Mouse (Mus musculus) embryo, embryonic 10.5 days (tissue): ENCODE data around the gene Fam57a.
A peak's percentile ranks its signal among the peaks of the same experiment; 100 is the strongest.
"Not testable (repeated sequence)": the region's sequence is repeated elsewhere in the genome, so short reads cannot be mapped to it uniquely, and the experiment has no call there.

Experiments used
- DNase-seq: peaks from one replicate; pipeline ENCODE4 v3.0.0-alpha.2; 2015; ENCODE audit warnings: low spot score

Fam57a gene

DNA sequence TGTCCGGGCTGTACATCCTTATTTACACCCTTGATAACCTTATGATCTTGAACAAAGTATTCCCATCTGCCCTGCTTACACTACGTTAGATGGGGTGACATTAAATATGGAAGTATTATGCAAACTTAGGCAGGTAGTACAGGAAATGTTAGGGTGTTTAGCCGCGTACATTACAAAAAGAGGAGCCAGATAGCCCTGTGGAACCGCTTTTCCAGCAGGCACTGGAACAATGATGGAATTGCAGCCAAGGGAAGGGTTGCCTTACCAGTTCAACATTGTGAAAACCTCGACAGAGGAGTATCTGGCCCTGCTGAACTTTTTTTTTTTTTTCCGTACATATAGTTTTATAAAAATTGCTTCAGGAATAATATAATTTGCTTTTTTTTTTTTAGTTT lies 672 bp downstream of the Fam57a start:
- no peak for DNase-seq

DNA sequence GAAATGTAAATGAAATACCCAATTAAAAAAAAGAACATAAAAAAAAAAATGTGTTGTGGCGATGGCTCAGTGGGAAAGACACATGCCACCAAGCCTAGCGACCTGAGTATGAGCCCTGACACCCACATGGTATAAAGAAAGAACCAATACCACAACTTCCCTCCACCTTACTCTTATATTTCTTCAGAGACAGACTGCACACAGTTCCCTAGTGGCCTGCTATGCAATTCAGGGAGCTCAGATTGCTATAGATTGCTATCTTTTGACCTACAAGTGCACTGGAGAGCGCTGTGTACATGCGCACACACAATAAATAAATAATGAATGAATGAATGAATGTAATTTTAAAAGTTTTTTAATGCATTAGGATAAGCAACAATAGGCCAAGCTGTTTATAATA lies 4.3 kb downstream of the Fam57a start:
- no peak for DNase-seq

- DNase-seq: no peak
Measured at GRCm38 (mm10) chr11:76186908-76187307, 7.4 kb downstream of the Fam57a start.

- DNase-seq: no peak
Measured at GRCm38 (mm10) chr11:76196275-76196976, 17.0 kb downstream of the Fam57a start.

- no peak for DNase-seq
Measured at GRCm38 (mm10) chr11:76196977-76197469, 17.6 kb downstream of the Fam57a start.

GRCm38 (mm10) chr11:76201761-76202674 lies 22.5 kb downstream of the Fam57a start:
- peak; percentile 87 for DNase-seq

- no peak for DNase-seq
Measured at GRCm38 (mm10) chr11:76206793-76207192, 27.3 kb downstream of the Fam57a start.

DNA sequence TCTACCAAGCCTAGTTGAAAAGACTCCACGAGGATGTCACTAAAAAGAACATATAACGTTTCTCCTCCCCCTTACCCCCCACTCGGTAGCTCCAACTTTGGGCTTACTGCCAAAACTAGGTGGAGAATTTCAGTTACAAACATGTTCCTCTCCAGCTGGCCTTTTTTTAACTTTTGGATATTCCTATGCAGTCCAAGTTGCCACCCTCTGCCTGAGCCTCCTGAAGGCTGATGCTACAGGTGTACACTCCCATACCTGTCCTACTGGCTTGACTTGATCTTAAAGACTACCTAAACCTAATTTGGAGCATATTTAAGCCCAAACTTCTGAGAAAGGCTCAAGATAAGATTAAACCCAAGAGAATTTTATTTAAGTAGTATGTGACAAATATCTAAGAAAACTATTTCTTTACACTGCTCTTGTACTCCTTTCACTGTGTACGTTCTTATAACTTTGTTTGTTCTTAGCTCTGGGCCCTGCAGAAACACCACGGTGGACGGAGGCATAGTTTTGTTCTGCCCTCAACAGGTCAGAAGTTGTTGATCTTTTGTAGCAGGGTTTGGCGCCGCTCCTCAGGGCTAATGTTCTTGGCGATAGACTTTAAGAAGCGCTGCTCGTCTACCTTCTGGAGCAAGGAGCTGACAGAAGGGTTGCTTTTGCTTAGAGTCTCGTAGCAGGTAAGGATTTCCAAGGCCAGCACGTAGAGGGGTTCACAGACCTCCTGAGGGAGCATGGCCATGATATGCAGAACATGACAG lies 30.9 kb downstream of the Fam57a start:
- DNase-seq: no peak

DNA sequence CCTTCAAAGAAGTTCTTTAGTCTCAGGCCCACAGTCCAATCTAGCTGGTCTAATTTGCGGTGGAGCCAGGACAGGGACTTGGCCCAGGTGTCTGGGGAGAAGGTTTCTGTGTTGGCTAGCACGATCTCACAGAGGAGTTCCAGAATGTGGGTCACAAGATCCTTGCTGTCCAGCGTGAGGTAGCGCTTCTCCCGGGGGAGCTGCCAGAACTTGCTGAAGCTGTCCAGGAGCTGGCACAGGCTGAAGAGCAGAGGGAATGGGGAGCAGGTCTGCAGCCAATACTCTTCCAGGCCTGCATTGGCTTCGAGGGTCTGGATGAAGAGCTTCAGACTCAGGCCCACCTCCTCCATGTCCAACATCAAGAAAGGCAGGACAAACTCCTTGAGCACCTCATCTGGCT lies 32.1 kb downstream of the Fam57a start:
- not testable (repeated sequence) for DNase-seq

GRCm38 (mm10) chr11:76213841-76214240 lies 34.4 kb downstream of the Fam57a start:
- DNase-seq: peak; percentile 52

DNA sequence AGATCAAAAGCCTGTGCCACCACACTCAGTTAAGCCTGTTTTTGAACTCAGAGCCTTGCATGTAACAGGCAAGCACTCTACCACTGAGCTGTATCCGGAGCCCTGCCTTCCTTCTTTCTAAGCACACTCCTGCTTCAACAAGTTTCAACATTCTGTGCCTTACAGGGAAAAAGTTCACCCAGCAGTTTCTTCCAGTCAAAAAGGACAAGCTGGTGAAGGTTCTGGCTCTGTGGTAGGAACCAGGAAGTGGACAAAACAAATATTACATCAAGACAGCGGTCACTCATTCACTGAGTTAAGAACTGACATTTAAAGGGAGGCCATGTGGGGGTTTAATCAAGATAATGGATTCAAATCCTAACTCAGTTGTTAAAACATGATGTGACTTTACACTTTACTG lies 35.5 kb downstream of the Fam57a start:
- DNase-seq: no peak

DNA sequence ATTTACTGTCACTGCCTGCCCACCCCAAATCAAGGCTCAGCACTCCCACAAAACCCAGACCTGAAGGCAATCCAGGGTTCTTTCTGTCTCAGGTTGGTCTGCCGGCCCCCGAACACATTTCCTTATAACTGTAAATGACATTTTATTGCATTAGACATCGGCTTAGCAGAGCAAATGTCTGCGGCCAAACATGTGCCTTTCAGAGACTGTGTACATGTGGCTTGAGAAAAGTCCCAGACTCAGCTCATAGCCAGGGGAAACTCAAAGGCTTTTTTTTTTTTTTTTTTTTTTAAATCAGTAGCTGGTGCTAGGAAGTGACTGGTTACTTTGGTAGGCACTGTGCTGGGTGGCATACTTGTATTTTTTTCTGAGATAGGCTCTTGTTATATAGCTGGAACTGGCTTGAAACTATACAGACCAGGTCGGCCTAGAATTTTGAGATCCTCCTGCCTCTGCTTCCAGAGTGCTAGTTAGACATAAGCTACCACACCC lies 36.6 kb downstream of the Fam57a start:
- no peak for DNase-seq

DNA sequence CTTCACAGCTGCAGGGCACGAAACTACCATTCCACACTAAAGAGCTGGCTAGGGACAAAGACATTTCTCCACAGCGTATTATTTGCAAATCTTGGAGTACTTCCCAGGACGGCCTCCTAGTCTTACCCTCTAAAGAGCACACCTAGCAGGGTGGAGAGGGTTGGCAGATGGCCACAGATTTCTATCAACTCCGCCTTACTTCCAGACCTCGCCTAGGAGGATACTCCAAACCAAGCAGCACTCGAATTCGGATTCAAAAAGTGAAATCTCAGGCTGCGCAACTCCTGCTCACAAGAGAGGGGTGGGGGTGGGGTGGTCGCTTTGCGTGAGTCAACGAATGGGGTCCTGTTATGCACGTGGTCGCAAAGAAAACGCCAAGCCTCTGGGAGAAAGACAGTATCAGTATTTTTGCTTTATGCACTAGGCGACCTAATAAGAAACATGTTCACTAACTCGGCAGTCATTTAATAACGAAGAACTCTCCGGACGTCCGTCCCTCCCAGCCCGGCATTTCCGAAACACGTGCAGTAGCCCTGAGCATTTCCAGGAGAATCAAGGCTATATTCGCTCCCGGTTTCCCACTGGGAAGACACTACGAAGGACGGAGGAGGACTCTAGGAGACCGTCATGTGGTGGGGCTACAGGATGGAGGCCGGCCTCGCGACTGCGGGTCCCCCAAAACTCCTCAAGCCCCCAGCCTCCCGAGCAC lies 37.4 kb downstream of the Fam57a start:
- DNase-seq: peak; percentile 72

DNA sequence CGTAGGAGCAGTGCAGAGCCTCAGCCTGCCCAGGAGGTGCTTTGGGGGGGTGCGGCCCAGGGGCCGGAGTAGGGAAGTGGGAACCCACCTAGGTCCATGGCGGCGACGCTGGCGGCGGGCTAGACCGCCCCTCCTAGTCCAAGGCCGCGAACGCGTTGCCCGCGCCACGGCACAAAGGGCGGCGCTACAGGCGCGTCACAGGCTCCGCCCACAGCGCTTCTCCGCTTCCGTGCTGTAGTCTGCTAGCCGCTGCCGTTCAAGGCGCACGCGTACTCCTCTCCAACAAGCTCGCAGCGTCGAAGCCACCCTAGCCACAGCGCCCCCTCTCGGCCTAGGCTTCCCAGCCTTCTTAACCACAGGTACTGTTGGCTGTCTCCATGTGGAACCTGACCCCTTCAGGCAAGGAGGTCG lies 37.9 kb downstream of the Fam57a start, which contains the start of the genes Dbil5 and Gemin4:
Gene Dbil5, plus strand, starts transcription at position 219 of the 411 bp plus-strand sequence.
Gene Gemin4, minus strand, starts transcription at position 275 of the 411 bp plus-strand sequence.
- DNase-seq: peak; percentile 99

DNA sequence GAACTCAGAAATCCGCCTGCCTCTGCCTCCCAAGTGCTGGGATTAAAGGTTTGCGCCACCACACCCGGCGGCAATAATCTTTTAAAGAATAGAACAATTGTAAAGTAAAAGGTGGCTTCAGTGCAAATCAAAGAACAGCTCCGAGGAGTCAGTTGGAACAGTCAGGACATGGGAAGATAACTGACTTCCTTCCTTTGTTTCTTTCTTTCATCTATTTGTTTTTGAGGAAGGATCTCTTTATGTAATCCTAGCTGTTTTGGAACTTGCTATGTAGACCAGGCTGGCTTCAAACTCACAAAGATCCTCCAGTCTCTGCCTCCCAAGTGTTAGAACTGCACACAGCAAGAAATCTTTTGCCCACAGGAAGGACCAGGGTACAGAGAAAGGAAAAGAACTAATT lies 45.2 kb downstream of the Fam57a start:
- DNase-seq: no peak

- no peak for DNase-seq
Measured at GRCm38 (mm10) chr11:76225051-76225450, 45.6 kb downstream of the Fam57a start.

- no peak for DNase-seq
Measured at GRCm38 (mm10) chr11:76236136-76236535, 56.7 kb downstream of the Fam57a start.

DNA sequence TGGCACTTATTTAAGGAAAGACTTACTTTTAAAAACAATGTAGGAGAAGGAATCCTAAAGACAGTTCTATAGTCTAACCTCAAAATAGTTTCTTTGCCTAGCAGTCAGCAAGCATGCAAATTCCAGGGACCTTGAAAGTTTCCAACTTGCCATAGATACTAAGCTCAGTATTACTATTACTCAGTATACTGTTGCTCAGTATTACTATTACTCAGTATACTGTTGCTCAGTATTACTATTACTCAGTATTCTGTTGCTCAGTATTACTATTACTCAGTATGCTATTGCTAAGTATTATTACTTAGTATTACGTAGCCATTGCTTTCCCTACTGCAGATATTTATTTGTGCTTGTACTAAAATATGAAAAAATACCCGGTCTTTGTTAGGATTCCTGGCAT lies 60.3 kb downstream of the Fam57a start:
- DNase-seq: no peak

DNA sequence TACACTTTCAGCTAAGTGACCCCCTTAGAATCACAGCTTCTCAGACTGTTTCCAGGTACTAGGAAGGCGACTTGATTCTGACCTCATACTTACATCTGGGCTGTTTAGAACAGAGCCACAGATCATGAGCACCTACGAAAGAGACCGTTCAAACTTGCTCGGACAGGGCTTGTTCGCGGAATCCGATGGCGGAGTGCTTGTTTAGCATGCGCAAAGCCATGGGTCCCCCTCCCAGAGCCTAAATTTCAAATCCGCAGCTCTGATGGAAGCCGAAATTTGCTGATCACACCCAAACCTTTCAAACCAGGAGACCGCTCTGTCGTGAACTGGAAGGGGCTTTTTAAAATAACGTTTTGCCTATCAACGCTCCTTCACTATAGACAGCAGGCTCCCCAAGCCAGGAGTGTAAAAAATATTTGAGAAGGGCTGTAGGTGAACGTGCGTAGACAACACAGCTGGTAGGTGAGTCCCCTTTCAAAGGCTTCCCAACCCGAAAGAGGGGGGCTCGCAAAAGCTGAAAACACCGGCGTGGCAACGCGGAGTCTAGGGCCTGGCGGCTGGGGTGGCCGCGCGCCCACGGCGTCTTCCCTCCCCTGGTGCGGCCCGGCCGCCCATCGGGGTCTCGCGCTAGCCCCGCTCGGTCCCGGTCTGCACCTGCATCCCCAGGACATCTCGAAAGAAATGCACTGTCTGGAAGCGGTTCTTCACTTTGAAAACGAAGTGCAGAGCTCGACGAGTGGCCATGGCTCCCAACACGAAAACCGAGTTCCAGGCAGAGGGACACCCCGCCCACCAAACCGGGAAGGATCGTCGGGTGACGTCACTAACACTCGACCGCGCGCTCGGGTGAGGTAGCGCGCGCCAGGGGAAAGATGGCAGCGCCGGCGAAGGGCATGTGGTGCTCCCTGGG lies 63.7 kb downstream of the Fam57a start, which contains the start of the genes Mrm3 and Glod4:
Gene Mrm3, plus strand, starts transcription at position 815 of the 910 bp plus-strand sequence.
Gene Glod4, minus strand, starts transcription at position 825 of the 910 bp plus-strand sequence.
- DNase-seq: peak; percentile 96
